Mouse (Mus musculus) 3134 (cell line): ENCODE measurements around the gene Appl2.

Experiments used
- DNase-seq: peaks from one replicate; pipeline ENCODE4 v3.0.0-alpha.2; 2011; ENCODE audit warnings: low spot score; ENCODE audit not compliant: insufficient read length; ENCODE audit errors: extremely low read depth

Appl2 gene

GRCm38 (mm10) chr10:83594526-83594925 lies 54.0 kb downstream of the Appl2 start:
- DNase-seq, result no peak

GRCm38 (mm10) chr10:83592616-83593015 lies 55.9 kb downstream of the Appl2 start:
- no peak for DNase-seq

GRCm38 (mm10) chr10:83590801-83591200 lies 57.7 kb downstream of the Appl2 start:
- DNase-seq, result no peak

- no peak for DNase-seq
These were observed 82.8 kb downstream of the Appl2 start for GRCm38 (mm10) chr10:83565449-83566441.

- DNase-seq, result no peak
These were observed 85.5 kb downstream of the Appl2 start for GRCm38 (mm10) chr10:83563005-83563404.
